Mouse (Mus musculus): ENCODE results near the gene Fam71a.

DNA sequence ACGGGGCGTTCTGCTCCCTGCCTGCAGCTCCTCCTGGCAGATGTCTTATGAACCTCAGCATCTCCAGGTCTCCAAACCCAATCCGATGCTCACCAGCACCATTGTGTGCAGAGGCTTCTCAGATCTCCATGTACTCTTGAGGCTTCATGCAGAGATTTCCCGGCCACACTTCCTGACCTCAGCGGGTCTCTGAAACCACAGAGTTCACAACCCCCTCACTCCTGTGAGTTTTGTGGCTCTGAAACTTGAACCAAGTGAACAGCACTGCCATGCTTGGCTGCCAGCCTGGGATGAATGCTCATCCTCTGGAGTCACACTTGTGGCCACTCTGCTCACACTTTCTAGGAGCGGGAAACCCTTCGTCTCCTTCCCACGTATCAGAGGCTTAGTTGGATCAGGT lies 23.6 kb downstream of the Fam71a start:
- TF ChIP-seq CTCF (IDR thresholded peaks at IDR 0.05; ENCODE audit: control insufficient read depth, insufficient read depth, insufficient replicate concordance, low read depth, low read length) (no peak), POLR2A (IDR thresholded peaks at IDR 0.05; ENCODE audit: control insufficient read depth, low read depth, low read length) (no peak)
